Mouse (Mus musculus): ENCODE measurements around the gene Safb2.

GRCm38 (mm10) chr17:56593527-56594271 lies 9.3 kb upstream of the Safb2 start:
- TF ChIP-seq CTCF (IDR thresholded peaks at IDR 0.05; ENCODE audit: low read depth, low read length) (no peak), POLR2A (IDR thresholded peaks at IDR 0.05; ENCODE audit: borderline replicate concordance, low read depth, low read length) (no peak)
